8 mouse cellular contexts compared by ENCODE assay signal in genomic region chr9:88547270-88547669, GRCm38 (mm10). TPM values are rescaled to one million over a fixed set of nuclear protein-coding genes. Genes with fewer than 3 reads are reported as not detected.
DNase-seq lines count a peak whose midpoint lies in the region; TF ChIP-seq lines count a peak whose summit lies in the region.

No protein-coding gene starts in this region.

- DNase-seq in cerebellum, adult 2 months, result peak; percentile 17 to 41
- no peak for DNase-seq in cerebellum, adult 11-12 months
- peak; percentile 93 for DNase-seq in MEL (ENCODE audit: low read depth, low spot score)
- peak; percentile 16 for DNase-seq in embryonic facial prominence, embryonic 10.5 days (ENCODE audit: low spot score)
- DNase-seq in heart, postnatal 10 days, result peak; percentile 47 to 48
- peak; percentile 54 to 61 for DNase-seq in kidney, postnatal 36 days
- peak; percentile 69 for DNase-seq in mesoderm, embryonic 11.5 days (ENCODE audit: low read depth, low spot score)
- DNase-seq in thymus, postnatal 14 days, result peak; percentile 56

- H3K4me1 ChIP-seq in cerebellum, adult 2 months (ENCODE audit: control insufficient read depth, insufficient read depth, low read length), result no peaks in the 10 kb centered on the region
- H3K4me1 ChIP-seq in MEL (ENCODE audit: control insufficient read depth in 1 of 2, insufficient read depth in 2 of 2, low read length in 2 of 2), result peaks cover 0 to 3% of the 10 kb centered on the region in 2 experiments; a peak in 1 of 4 replicates
- peaks cover 11% of the 10 kb centered on the region for H3K4me1 ChIP-seq in embryonic facial prominence, embryonic 10.5 days

- TF ChIP-seq POLR2A in cerebellum, adult 2 months (IDR thresholded peaks at IDR 0.05; ENCODE audit: borderline replicate concordance, insufficient read depth, low read length), result no peak
- TF ChIP-seq POLR2A in MEL (IDR thresholded peaks at IDR 0.05; ENCODE audit: control insufficient read depth in 1 of 2, insufficient read depth in 1 of 2, low read depth in 1 of 2, low read length in 2 of 2, poor library complexity in 1 of 2), result no peak

- peaks cover 6% of the 10 kb centered on the region for H3K79me2 ChIP-seq in MEL (ENCODE audit: control insufficient read depth, insufficient read depth, low read length, poor library complexity)

- no peaks in the 10 kb centered on the region for H3K9me3 ChIP-seq in MEL (replicated peaks; ENCODE audit: insufficient read depth, low read length)
- no peaks in the 10 kb centered on the region for H3K9me3 ChIP-seq in embryonic facial prominence, embryonic 10.5 days

- no peak overlapping the region for H3K27ac ChIP-seq in cerebellum, adult 2 months (ENCODE audit: insufficient read depth, low read length)
- H3K27ac ChIP-seq in MEL (ENCODE audit: control insufficient read depth, low read depth, low read length), result peak overlapping the region; percentile 67
- H3K27ac ChIP-seq in embryonic facial prominence, embryonic 10.5 days (replicated peaks), result peak overlapping the region; percentile 84; the same call in 1 of the 2 replicates

- H3K27me3 ChIP-seq in cerebellum, adult 2 months (ENCODE audit: control insufficient read depth, insufficient read depth, low read length), result no peaks in the 10 kb centered on the region
- H3K27me3 ChIP-seq in MEL (ENCODE audit: control insufficient read depth in 1 of 2, insufficient read depth in 2 of 2, low read length in 2 of 2), result no peaks in the 10 kb centered on the region
- no peaks in the 10 kb centered on the region for H3K27me3 ChIP-seq in embryonic facial prominence, embryonic 10.5 days (replicated peaks; ENCODE audit: low read depth, poor library complexity, severe bottlenecking)

- no peak for TF ChIP-seq EP300 in MEL (IDR thresholded peaks at IDR 0.05; ENCODE audit: low read depth in 1 of 2, low read length in 2 of 2)

- WGBS in cerebellum, adult 2 months, result 16% methylated on average over 7 of the region's 7 CpGs
- 36% methylated on average over 7 of the region's 7 CpGs for WGBS in embryonic facial prominence, embryonic 10.5 days

- H3K4me3 ChIP-seq in cerebellum, adult 2 months (replicated peaks; ENCODE audit: insufficient read depth, low read depth, low read length), result peak overlapping the region; percentile 99
- H3K4me3 ChIP-seq in MEL (ENCODE audit: control insufficient read depth in 1 of 2, insufficient read depth in 1 of 2, low read depth in 2 of 2, low read length in 2 of 2), result peak overlapping the region; percentile 72 to 93
- peak overlapping the region; percentile 84 for H3K4me3 ChIP-seq in embryonic facial prominence, embryonic 10.5 days

- peak; percentile 26; the same call in 1 of the 2 replicates for TF ChIP-seq CTCF in cerebellum, adult 2 months (IDR thresholded peaks at IDR 0.05; ENCODE audit: borderline replicate concordance, insufficient read depth, low read depth, low read length)
- TF ChIP-seq CTCF in MEL (IDR thresholded peaks at IDR 0.05 in 2 of 3, conservative IDR thresholded peaks at IDR 0.05 in 1 of 3; ENCODE audit: control insufficient read depth in 1 of 3, insufficient read depth in 1 of 3, low read depth in 2 of 3, low read length in 3 of 3, poor library complexity in 1 of 3, severe bottlenecking in 1 of 3), result peak; percentile 40 to 89 (median 55)

- peak; percentile 77 for TF ChIP-seq RAD21 in MEL (IDR thresholded peaks at IDR 0.05; ENCODE audit: low read depth, low read length)

- intact Hi-C loops in heart, postnatal 10 days (cut with DNase I), result loop anchor here (2.0 to 10.0 kb wide), 3 partner anchors 66 to 168 kb away; no protein-coding TSS in a partner anchor

- H3K9ac ChIP-seq in MEL (ENCODE audit: control insufficient read depth, low read depth, low read length, poor library complexity, severe bottlenecking), result peak overlapping the region; percentile 65

- peaks cover 0 to 7% of the 10 kb centered on the region in 2 experiments; a peak in 1 of 4 replicates for H3K36me3 ChIP-seq in MEL (ENCODE audit: control insufficient read depth in 1 of 2, insufficient read depth in 2 of 2, low read length in 2 of 2)
- no peaks in the 10 kb centered on the region for H3K36me3 ChIP-seq in embryonic facial prominence, embryonic 10.5 days (replicated peaks)

TF ChIP-seq in MEL, 35 proteins besides CTCF, POLR2A, EP300 and RAD21:
- TF ChIP-seq BHLHE40 (IDR thresholded peaks at IDR 0.05; ENCODE audit: borderline replicate concordance, low read depth, low read length), result no peak
- peak; percentile 64 for TF ChIP-seq ZC3H11A (IDR thresholded peaks at IDR 0.05; ENCODE audit: low read depth, low read length)
- TF ChIP-seq ZNF384 (IDR thresholded peaks at IDR 0.05; ENCODE audit: low read depth, low read length), result peak; percentile 40; the same call in 1 of the 2 replicates
- peak; percentile 91 for TF ChIP-seq SMC3 (IDR thresholded peaks at IDR 0.05; ENCODE audit: low read depth, low read length)

RNA-seq across cellular contexts. Expression of gene Zfp949, which starts 0.6 kb away (rescaled TPM):
- polyA plus RNA-seq in cerebellum, adult 2 months (2012; rRNA removed), result 22.0 and 24.2 TPM in 2 replicates
- total RNA-seq in MEL (2012; rRNA removed), result 3.3 and 4.6 TPM in 2 replicates
- polyA plus RNA-seq in MEL (2012; ENCODE audit: insufficient read depth in 1 of 2, insufficient read length in 2 of 2, low read depth in 1 of 2, low replicate concordance in 2 of 2, missing spikeins in 1 of 2), result 1 to 10 TPM in 1 of 2 experiments, not detected in 1; 4.5 TPM
- polyA plus RNA-seq in embryonic facial prominence, embryonic 10.5 days (2016; fragmentation: Nextera tagmentation; extraction: Ambion mirVana), result 7.0 and 8.5 TPM in 2 replicates
- 1 to 10 TPM; 7.1 to 7.2 TPM for total RNA-seq in heart, postnatal 10 days (2021)

RNA-seq across cellular contexts. Expression of gene Trim43a, which starts 33.4 kb away (rescaled TPM):
- 0.36 and 0.52 TPM in 2 replicates for polyA plus RNA-seq in cerebellum, adult 2 months (2012; rRNA removed)
- not detected in 2 replicates for total RNA-seq in MEL (2012; rRNA removed)
- polyA plus RNA-seq in MEL (2012; ENCODE audit: insufficient read depth in 1 of 2, insufficient read length in 2 of 2, low read depth in 1 of 2, low replicate concordance in 2 of 2, missing spikeins in 1 of 2), result not detected
- 0.07 TPM in 1 of 2 replicates, not detected in the other for polyA plus RNA-seq in embryonic facial prominence, embryonic 10.5 days (2016; fragmentation: Nextera tagmentation; extraction: Ambion mirVana)
- under 1 TPM in 1 of 2 experiments, not detected in 1; 0.15 TPM for total RNA-seq in heart, postnatal 10 days (2021)
